Mouse (Mus musculus): Measurements from ENCODE around the gene Ppp1r13l.

DNA sequence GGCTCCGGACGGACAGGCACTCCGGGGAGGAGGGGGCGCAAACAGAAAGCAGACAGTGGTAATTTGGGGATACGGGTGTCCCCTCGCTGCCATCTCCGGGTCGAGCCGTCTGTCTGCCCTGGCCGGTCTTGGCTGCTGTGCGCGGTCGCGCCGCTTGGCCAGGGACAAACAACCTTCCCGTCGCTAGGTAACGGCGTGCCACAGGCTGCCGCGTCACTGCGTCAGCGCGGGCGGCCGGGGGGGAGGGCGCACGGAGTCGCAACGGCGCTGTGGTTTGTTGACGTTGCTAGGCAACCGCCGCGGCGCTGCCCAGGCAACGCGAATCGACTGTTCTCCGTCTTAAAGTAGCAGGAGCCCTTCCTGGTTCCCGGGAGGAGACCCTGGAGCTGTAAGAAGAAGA is 39.6 kb upstream of the Ppp1r13l start:
- no peak for TF ChIP-seq HCFC1 (IDR thresholded peaks at IDR 0.05; ENCODE audit: borderline replicate concordance, insufficient read depth, low read length)
- TF ChIP-seq MAFK (IDR thresholded peaks at IDR 0.05; ENCODE audit: insufficient read depth, low read depth, low read length): no peak
